Comparison of ENCODE assay signal across 9 mouse cellular contexts in the genomic region with DNA sequence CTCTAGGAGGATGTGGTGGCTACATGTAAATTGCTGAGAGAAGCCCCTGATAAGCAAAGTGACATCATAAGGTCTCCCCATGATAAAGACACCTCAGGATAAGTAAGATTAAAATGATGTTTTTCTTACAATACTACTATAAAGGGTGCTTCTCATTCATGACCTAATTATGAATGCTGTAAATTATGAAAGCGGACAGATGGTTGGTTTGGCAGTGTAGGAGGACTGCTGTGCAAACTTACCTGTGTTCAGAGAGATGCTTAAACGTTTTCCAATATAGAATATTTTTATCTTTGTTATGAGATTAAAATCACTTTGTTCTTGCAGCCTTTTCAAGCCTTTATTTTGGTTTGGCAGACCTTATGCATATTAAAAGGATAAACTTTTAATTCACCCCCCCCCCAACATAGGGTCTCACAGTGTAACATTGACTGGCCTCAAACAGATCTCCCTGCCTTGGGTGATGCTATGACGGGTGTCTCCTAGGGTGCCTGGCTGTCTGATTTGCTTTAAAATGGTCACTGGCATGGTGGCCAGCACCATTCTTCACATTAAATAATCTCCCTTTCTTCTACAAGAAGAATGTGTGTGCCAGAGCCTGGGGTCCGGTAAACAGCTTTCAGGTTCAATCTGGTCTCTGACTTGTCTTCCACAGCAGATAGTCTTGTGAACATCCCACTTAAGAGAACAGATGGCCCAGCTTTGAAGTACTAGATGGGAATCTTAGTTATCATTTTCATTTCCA.
"Had no signal": no experiment of that assay in that cellular context is flagged by ENCODE, and none has a peak within 500 bp of the region (broad histone marks: within the 10 kb centered on the region; RNA-seq: fewer than 3 reads in every experiment).

No protein-coding gene starts in this region.

- DNase-seq: kidney, adult 8-10 months; kidney, postnatal 36 days; lung, embryonic 14.5 days; lung, postnatal 10 days; lung, postnatal 4 days; retina, postnatal 1 day; thymus, postnatal 36 days had no signal

- ATAC-seq: liver, embryonic 12.5 days; midbrain, embryonic 16.5 days had no signal
